Mouse (Mus musculus) adipocyte (in vitro differentiated cells): ENCODE measurements around the gene Ddx17.

Experiments used
- DNase-seq: peaks from one replicate; pipeline ENCODE4 v3.0.0-alpha.2; 2016; ENCODE audit warnings: low spot score

Gene Ddx17

GRCm38 (mm10) chr15:79546410-79547288 is at the start of gene Ddx17:
Gene Ddx17 (minus strand): TSS chr15:79546741.
- DNase-seq = peak; percentile 96

GRCm38 (mm10) chr15:79581581-79581980 is 35.0 kb upstream of the Ddx17 start:
- no peak for DNase-seq

GRCm38 (mm10) chr15:79577671-79578426 is 31.3 kb upstream of the Ddx17 start:
- DNase-seq = no peak

GRCm38 (mm10) chr15:79576947-79577346 is 30.4 kb upstream of the Ddx17 start:
- DNase-seq = no peak

- DNase-seq = no peak
These were observed 29.1 kb upstream of the Ddx17 start for GRCm38 (mm10) chr15:79575543-79576222.

- no peak for DNase-seq
These were observed 15.9 kb upstream of the Ddx17 start for GRCm38 (mm10) chr15:79562417-79562816.

GRCm38 (mm10) chr15:79559649-79560048 is 13.1 kb upstream of the Ddx17 start:
- DNase-seq = no peak

- DNase-seq = no peak
These were observed 6.0 kb upstream of the Ddx17 start for GRCm38 (mm10) chr15:79552566-79552965.

- DNase-seq = no peak
These were observed 1.7 kb upstream of the Ddx17 start for GRCm38 (mm10) chr15:79548226-79548625.

GRCm38 (mm10) chr15:79547289-79547820 is 814 bp upstream of the Ddx17 start:
- peak; percentile 67 for DNase-seq

- DNase-seq = peak; percentile 69
These were observed 581 bp downstream of the Ddx17 start for GRCm38 (mm10) chr15:79545921-79546399.

- DNase-seq = peak; percentile 41
These were observed 1.0 kb downstream of the Ddx17 start for GRCm38 (mm10) chr15:79545496-79545895.

- no peak for DNase-seq
These were observed 2.6 kb downstream of the Ddx17 start for GRCm38 (mm10) chr15:79543968-79544367.

GRCm38 (mm10) chr15:79533796-79534195 is 12.7 kb downstream of the Ddx17 start:
- peak; percentile 29 for DNase-seq

GRCm38 (mm10) chr15:79529935-79530334 is 16.6 kb downstream of the Ddx17 start:
- DNase-seq = peak; percentile 33

GRCm38 (mm10) chr15:79527991-79528639 is 18.4 kb downstream of the Ddx17 start:
- DNase-seq = peak; percentile 80

- no peak for DNase-seq
These were observed 19.3 kb downstream of the Ddx17 start for GRCm38 (mm10) chr15:79527192-79527591.

- DNase-seq = peak; percentile 79
These were observed 20.4 kb downstream of the Ddx17 start for GRCm38 (mm10) chr15:79525979-79526768.

GRCm38 (mm10) chr15:79525564-79525963 is 21.0 kb downstream of the Ddx17 start:
- DNase-seq = no peak

GRCm38 (mm10) chr15:79519400-79520220 is 26.9 kb downstream of the Ddx17 start:
- no peak for DNase-seq
